10 mouse cellular contexts compared by ENCODE assay signal in genomic region chr6:31518338-31518698, GRCm38 (mm10). TPM values are rescaled to one million over a fixed set of nuclear protein-coding genes. Genes with fewer than 3 reads are reported as not detected.
DNase-seq lines count a peak whose midpoint lies in the region; ATAC-seq and TF ChIP-seq lines count a peak whose summit lies in the region.
"Had no signal": no experiment of that assay in that cellular context is flagged by ENCODE, and none has a peak within 500 bp of the region (broad histone marks: within the 10 kb centered on the region; RNA-seq: fewer than 3 reads in every experiment).

No protein-coding gene starts in this region.

- no peak overlapping the region for H3K4me2 ChIP-seq in heart, embryonic 16.5 days (ENCODE audit: low read depth, low read length)
- H3K4me2 ChIP-seq in lung, postnatal 0 days (replicated peaks; ENCODE audit: low read depth, low read length): no peak overlapping the region

- H3K9me3 ChIP-seq in heart, embryonic 16.5 days (replicated peaks; ENCODE audit: control insufficient read depth, low read length): no peaks in the 10 kb centered on the region
- no peaks in the 10 kb centered on the region for H3K9me3 ChIP-seq in lung, postnatal 0 days (ENCODE audit: low read length)

- intact Hi-C loops in gastrocnemius, postnatal 14 days (cut with DNase I; ENCODE audit: low total_unique reads): no loop called here

- no peak overlapping the region for H3K4me3 ChIP-seq in heart, embryonic 16.5 days (ENCODE audit: low read length)
- H3K4me3 ChIP-seq in lung, postnatal 0 days (ENCODE audit: low read depth, low read length): no peak overlapping the region

- TF ChIP-seq EP300 in lung, postnatal 0 days (IDR thresholded peaks at IDR 0.05): peak; percentile 85; the same call in 1 of the 2 replicates

- peaks cover 4% of the 10 kb centered on the region; the same call in 1 of the 2 replicates for H3K36me3 ChIP-seq in heart, embryonic 16.5 days (ENCODE audit: control insufficient read depth, insufficient read depth)
- no peaks in the 10 kb centered on the region for H3K36me3 ChIP-seq in lung, postnatal 0 days (ENCODE audit: insufficient read depth, low read length)

- no peaks in the 10 kb centered on the region for H3K27me3 ChIP-seq in Patski
- H3K27me3 ChIP-seq in heart, embryonic 16.5 days (ENCODE audit: control insufficient read depth, insufficient read depth, low read length): no peaks in the 10 kb centered on the region
- no peaks in the 10 kb centered on the region for H3K27me3 ChIP-seq in lung, postnatal 0 days (replicated peaks; ENCODE audit: insufficient read depth, low read length)
- H3K27me3 ChIP-seq: CH12.LX had no signal

- peak overlapping the region; percentile 74 for H3K27ac ChIP-seq in heart, embryonic 16.5 days (ENCODE audit: low read length)
- peak overlapping the region; percentile 78 for H3K27ac ChIP-seq in lung, postnatal 0 days (ENCODE audit: low read length)

- peaks cover 16% of the 10 kb centered on the region for H3K4me1 ChIP-seq in heart, embryonic 16.5 days (ENCODE audit: control insufficient read depth, insufficient read depth, low read length)
- peaks cover 25% of the 10 kb centered on the region; the same call in 1 of the 2 replicates for H3K4me1 ChIP-seq in lung, postnatal 0 days (ENCODE audit: insufficient read depth, low read depth, low read length)

- DNase-seq in gastrocnemius, adult 18-20 months (ENCODE audit: low spot score): peak; percentile 26
- DNase-seq in gastrocnemius, postnatal 14 days: no peak
- no peak for DNase-seq in Patski (ENCODE audit: low read depth, low spot score)
- peak; percentile 88 for DNase-seq in lung, postnatal 0 days (ENCODE audit: low spot score)
- no peak for DNase-seq in layer of hippocampus, adult 9-11 months
- no peak for DNase-seq in thymus, postnatal 25 days
- no peak for DNase-seq in left cerebral cortex, adult 18-20 months (ENCODE audit: low spot score in 2 of 2)
- DNase-seq: gastrocnemius, postnatal 10 days had no signal

- ATAC-seq in Patski: peak; percentile 67
- 0 out of 2 replicates have a peak, but pooled peaks have one; percentile 35 for ATAC-seq in heart, embryonic 16.5 days (replicated peaks; ENCODE audit: extremely low read depth, insufficient read depth, low FRiP score)
- ATAC-seq in lung, postnatal 0 days: peak; percentile 79

- POLR2A ChIA-PET in Patski (lab: Charles Lee): no interaction called here

- in situ Hi-C loops in Patski (cut with MboI; ENCODE audit: low pct_unique_long_range_greater_than_20kb): no loop called here

- no peak for TF ChIP-seq CTCF in Patski (IDR thresholded peaks at IDR 0.05)
- TF ChIP-seq CTCF in lung, postnatal 0 days (IDR thresholded peaks at IDR 0.05): no peak

- no peak overlapping the region for H3K9ac ChIP-seq in heart, embryonic 16.5 days (ENCODE audit: low read length)
- H3K9ac ChIP-seq in lung, postnatal 0 days (replicated peaks; ENCODE audit: low read depth): no peak overlapping the region

- 34% methylated on average over 2 of the region's 2 CpGs for WGBS in heart, embryonic 16.5 days
- WGBS in lung, postnatal 0 days: 19% methylated on average over 2 of the region's 2 CpGs

- CTCF ChIA-PET in Patski (lab: Charles Lee): no interaction called here

RNA-seq across cellular contexts. Expression of gene Podxl, which starts 45.5 kb away (rescaled TPM):
- total RNA-seq in gastrocnemius, adult 18-20 months (2021): 10 to 100 TPM; 13.1 to 28.0 TPM
- 10 to 100 TPM; 24.9 to 30.4 TPM for total RNA-seq in gastrocnemius, postnatal 14 days (2021)
- 24.7 TPM for polyA plus RNA-seq in Patski (2021)
- 16.9 and 21.4 TPM in 2 replicates for polyA plus RNA-seq in heart, embryonic 16.5 days (2015; fragmentation: Nextera tagmentation; extraction: Ambion mirVana)
- 56.8 and 58.6 TPM in 2 replicates for polyA plus RNA-seq in lung, postnatal 0 days (2015; fragmentation: Nextera tagmentation; extraction: Ambion mirVana)
- 10 to 100 TPM; 20.3 to 22.7 TPM for total RNA-seq in left cerebral cortex, adult 18-20 months (2021)
- total RNA-seq: CH12.LX had no signal

Comparison
In these comparisons a context has a peak if more than half of its experiments do, and no peak if none do; other contexts are left out.
1. DNase-seq: peak in gastrocnemius, adult 18-20 months (single experiment) and lung, postnatal 0 days (single experiment); none in gastrocnemius, postnatal 14 days (single experiment), Patski (single experiment), layer of hippocampus, adult 9-11 months (single experiment), thymus, postnatal 25 days (single experiment) and left cerebral cortex, adult 18-20 months (0 of 2).
2. Peak in every context shown above with its lines, with median percentiles within 50 percentile points of each other: ATAC-seq.